Mouse (Mus musculus) testis, postnatal 14 days (tissue): ENCODE measurements around the gene 2200002D01Rik.
"Not testable (repeated sequence)": the region's sequence is repeated elsewhere in the genome, so short reads cannot be mapped to it uniquely, and the experiment has no call there.

Experiments
- DNase-seq: peaks from one replicate; pipeline ENCODE4 v3.0.0; 2021; ENCODE audit warnings: low spot score

Gene 2200002D01Rik

DNA sequence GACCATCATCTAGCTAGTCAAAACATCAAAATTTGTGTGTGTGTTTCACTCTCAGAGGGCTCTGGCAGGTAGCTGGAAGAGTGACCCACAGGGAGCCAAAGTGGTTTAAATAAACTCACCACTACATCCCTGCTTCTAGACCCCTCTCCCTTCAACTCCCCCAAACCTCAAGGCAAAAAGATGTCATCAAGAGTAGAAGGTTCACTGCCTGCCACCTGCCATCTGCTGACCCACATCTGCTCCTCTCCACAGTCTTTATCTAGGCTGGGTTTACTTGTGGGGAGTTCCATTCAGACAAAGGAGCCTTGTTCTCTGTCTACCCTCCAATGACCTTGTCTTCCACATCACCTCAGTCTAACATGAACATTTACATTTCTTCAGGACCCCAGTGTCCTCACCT lies 31.0 kb upstream of the 2200002D01Rik start:
- no peak for DNase-seq

DNA sequence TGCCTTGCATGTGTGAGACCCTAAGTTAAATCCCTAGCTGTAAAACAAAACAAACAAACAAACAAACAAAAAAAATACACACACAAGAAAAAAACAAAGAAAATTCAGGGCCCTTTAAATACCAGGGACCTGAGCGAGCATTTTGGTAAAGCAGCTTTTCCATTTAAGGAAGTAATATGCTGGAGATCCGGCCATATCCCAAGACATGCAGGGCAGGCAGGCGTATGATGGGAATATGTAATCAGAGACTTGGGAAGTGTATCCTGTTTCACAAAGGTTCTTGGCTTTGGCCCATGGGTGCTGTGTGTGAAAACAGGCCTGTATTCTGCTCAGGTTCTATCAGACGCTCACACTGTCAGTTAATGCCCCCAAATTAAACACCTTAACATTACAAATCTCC lies 29.2 kb upstream of the 2200002D01Rik start:
- no peak for DNase-seq

DNA sequence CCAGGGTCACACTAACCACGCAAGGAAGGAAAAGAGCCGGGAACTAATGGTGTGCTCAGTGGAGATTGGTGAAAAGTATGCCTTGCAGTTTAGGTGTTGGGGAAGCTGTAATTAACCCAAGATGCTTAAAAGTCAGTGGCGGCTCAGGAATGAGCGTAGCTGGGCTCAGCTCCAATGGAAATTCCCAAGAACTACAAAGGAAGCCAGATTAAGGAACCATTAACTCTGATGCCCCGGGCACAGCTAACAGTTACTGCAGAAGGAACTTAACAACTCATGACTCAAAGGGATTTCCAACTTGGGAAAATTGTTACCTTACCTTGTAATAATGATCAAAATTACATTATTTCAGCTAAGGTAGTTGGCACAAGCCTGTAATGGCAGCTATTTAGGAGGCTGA lies 28.4 kb upstream of the 2200002D01Rik start:
- no peak for DNase-seq

DNA sequence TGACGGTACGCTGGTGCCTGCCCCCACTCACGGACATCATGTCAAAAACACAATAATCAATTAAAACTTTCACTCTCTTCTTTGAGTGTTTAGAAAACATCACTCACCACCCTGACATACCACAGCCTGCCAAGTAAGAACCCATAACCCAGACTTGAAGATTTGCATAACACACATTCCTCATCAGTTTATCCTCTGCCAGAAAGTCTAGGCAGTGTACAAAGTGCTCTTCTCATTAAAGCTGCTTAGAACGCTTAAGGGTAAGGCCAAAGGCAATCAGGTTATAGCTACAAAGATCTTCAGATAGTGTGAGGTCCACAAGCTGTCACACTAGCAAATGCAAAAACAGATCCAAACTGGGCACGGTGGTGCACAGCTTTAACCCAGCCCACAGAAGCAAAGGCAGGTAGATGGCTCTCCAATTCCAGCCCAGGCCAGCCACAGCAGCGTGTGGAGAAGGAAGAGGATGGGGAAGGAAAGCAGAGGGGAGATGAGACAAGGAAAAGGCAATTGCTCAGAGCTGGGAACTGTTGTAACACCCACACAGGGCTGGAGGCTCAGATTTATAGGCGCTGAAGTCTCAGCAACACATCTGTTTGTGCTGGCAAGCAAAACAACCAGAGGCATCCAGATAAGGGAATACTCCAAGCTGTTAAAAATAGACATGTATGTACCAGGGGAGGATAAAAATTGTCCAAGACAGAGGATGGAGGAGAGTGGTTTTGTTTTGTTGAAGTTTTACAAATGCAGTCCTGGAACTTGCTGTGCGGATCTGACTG lies 23.6 kb upstream of the 2200002D01Rik start:
- no peak for DNase-seq

DNA sequence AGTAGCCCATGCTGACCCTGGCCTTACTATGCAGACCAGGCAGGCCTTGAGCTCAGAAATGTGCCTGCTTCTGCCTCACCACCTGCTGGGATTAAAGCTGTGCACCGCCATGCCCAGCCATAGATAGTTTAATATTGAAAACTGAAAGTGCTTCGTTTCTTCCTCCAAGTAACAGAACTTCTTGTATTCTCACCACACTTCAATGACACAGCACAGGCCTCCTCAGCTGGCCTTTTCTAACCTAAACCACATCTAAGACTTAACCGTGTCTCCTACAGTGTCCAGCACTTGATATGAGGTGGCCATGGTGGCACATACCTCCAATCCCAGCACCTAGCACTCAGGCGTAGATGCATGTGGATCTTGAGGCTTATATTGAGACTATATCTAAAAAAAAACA lies 22.2 kb upstream of the 2200002D01Rik start:
- DNase-seq, result no peak

DNA sequence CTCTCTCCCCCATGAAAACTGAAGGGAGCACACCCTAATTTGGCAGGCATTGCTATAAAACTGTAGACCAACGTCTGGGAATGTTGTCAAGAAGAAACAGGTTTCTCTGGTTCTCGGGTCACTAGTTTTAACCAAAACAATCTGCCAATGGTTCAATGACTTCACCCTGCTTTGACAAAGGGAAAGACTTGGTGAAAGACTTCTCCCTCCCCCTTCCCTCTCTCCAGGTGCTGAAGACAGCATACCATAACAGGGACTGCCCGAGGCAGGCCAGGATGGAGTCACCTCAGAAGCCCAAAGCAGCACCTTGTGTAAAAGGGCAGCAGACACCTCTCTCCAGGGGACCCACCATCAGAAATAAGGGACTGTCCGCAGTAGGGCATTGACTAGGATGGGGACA lies 18.7 kb upstream of the 2200002D01Rik start:
- DNase-seq, result no peak

DNA sequence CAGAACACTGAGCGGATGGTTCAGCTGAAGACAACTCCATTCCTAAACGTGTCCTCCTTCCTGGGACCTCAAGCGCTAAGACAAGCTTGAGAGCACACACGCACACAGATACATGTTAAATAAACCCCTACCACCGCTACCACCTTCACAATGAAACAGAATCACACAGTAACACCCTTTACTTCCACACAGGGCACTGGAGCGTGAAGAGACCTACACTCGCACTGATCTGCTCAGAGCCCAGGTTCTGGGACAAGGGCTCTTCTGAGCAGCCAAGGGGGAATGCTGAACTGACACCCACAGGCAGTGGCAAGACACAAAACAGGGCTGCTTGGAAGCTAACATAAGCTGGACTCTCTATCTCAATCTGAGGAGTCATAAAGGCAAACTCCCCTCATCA lies 17.4 kb upstream of the 2200002D01Rik start:
- DNase-seq, result no peak

DNA sequence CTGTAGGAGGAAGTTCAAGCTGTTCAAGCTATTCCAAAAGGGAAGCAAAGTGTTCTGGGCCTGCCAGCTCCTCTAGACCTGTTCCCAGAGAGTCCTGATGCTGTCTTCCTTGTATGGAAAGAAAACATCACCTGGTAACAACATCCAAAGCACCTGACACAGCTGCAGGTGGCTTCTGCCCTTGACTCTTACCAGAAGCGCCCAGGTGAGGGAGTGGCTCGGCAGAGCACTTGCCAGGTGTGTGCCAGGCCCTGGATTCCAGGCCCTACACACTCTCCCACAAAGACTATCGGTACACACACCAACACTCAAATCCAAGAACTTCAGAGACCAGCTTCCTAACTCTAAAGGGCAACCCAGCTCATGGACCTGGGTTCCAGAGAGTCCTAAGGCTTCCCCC lies 15.6 kb upstream of the 2200002D01Rik start:
- DNase-seq, result no peak

DNA sequence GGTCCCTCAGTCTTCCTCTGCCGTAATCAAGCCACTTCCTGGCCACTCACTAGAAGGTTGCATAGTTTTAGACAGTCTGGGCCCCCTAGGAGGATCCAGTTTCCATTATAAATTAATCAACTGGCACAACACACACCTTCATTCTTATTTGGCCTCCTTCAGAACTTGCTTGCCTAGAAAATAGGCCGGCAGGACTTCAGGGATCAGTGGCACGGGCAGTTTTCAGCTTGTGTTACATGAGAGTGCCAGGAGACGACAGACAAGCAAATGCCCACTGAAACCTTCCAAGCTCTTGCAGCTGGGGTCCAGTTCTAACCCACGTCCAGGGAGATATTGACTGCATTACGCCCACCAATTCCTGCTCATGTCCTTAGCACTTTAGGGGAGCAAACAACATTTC lies 13.9 kb upstream of the 2200002D01Rik start:
- no peak for DNase-seq

DNA sequence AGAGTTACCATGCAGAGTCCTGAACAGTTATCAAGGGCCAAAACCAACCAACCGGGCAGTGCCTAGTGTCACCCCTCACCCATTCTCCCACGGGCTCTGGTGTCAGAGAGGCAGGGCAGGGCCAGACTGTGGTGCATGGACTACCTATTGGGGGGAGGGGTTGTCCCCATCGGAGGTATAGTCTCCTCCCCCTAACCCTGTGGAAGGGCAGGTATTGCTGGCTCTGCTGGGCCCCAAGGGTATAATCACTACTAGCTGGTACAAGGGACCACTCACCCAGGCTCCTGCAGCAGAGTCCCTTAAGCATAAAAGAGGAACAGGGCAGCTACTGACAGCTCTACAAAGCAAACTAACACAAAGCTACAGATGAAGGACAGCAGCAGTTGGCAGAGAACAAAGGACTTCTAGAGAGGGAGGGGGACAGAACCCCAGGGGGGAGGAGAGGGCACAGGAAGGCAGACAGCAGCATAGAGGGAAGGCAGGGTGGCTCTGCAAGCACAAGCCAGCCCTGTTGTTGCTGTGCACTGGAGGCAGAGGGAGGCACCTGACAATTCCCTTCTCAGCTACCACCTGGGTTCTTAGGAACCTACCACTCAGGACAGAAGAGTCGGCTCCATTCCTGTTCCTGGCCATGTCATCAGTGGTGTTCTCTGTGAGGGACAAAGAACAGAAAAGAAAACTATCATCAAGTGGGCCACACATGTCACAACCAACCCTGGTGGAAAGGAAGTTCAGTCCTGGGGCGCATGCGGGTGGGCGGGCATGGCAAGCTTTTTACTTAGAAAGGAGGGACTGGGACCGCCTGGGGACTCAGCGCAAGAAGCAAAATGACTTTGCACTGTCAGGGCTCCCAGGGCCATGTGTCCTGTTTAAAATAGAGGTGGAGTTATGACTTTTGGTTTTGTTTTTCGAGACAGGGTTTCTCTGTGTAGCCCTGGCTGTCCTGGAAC lies 11.8 kb upstream of the 2200002D01Rik start:
- no peak for DNase-seq

DNA sequence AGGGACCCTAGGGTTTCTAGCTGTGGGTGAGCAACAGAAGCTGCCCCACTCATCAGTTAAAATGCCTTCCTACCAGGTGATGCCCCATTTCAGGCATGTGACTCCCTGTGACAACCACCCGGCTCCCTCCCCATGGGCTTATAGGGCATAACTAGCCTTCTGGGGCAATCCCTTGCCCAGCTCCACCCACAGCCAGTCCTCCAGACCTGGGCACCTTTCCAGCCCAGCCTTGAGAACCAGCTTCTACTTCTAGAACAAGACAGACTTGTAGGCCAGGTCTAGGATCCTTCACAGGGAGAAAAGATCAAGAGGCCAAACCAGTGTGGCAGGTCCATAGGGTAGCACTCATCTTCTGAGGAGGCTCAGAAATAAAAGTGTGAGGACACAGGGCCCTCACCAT lies 9.1 kb upstream of the 2200002D01Rik start:
- DNase-seq, result no peak

DNA sequence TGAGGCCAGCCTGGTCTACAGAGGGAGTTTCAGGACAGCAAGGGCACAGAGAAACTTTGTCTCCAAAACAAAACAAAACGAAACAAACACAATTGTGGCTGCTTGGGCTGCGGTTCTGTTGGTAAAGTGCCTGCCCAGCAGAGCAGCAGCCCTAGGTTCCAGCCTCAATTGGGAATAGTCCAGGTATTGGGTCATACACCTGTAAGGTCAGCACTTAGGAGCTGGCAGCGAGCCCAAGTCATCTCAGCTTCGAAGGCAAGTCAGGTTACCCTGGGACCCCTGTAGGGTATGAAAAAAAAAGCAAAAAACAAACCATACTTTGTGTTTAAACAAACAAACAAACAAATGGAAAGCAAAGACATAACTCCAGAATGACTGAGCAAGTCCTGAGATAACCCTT lies 7.6 kb upstream of the 2200002D01Rik start:
- DNase-seq, result no peak

DNA sequence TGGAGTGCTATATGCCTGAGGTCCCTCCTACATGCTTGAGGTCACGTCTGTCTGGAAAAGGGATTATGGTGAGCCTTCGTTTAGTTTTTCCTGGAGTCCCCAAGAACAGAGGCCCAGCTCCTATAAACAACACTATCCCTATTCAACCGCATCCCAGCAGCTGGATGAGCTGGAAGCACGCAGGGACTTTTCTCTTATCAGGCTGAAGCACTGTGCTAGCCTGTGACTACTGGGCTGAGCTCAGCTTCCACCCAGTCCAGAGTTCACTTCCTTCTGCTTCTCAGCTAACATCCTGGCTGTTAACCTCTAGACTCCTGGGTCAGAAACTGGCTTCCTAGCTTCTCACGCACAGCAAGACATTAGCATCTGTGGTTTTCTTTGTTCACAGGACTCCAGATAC lies 5.6 kb upstream of the 2200002D01Rik start:
- no peak for DNase-seq

DNA sequence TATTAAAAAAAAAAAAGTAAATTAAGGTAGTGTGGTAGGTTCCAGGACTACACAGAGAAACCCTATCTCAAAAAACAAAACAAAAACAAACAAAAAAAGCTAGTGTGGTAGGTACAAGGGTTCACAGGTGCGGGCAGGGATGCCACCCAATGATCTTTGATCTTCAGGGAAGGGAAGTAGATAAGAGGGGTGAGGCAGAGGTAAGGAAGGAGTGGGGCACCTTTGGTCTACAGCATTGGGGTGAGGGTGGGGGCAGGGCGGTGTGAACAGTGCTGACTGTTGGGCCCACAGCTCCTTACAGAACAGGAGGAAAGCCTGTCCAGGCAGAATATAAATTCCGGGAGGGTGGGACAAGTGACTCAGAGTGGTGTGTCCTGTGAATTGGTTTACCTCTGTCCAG lies 2.9 kb upstream of the 2200002D01Rik start:
- no peak for DNase-seq

DNA sequence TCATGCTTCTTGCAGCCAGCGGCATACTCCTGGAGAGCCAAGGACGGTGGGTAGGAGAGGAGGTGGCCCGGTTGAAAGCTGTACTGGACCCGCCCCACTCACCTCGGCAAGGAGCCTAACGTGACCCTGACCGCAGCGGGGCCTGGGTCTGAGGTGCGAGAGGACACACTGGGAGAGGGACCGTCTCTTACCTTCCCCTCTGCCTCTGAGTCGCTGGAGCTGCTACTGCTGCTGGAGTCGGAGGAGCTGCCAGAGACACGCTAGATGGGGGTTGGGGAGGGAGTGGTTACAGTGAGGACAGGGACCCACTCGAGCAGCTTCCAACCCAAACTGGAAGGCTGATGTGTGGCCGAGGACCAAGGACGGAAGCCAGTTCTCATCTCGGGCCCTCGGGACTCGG lies 560 bp downstream of the 2200002D01Rik start:
- peak; percentile 39 for DNase-seq

DNA sequence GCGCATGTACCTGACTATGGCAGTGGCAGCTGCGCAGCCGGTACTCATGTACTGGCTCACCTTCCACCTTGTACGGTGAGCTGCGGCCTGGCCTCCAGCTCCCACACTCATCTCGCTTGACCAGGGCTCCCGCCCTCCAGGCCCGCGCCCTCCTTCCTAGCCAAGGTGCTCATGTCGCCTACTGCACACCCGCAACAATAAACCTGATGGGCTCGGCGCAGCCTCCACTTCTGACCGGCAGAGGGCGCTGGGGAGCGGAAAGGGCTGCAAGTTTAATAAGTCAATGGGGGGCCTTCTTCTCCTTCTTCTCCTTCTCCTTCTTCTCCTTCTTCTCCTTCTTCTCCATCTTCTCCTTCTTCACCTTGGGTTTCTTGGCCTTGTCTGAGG lies 959 bp downstream of the 2200002D01Rik start:
- DNase-seq, result peak; percentile 81

DNA sequence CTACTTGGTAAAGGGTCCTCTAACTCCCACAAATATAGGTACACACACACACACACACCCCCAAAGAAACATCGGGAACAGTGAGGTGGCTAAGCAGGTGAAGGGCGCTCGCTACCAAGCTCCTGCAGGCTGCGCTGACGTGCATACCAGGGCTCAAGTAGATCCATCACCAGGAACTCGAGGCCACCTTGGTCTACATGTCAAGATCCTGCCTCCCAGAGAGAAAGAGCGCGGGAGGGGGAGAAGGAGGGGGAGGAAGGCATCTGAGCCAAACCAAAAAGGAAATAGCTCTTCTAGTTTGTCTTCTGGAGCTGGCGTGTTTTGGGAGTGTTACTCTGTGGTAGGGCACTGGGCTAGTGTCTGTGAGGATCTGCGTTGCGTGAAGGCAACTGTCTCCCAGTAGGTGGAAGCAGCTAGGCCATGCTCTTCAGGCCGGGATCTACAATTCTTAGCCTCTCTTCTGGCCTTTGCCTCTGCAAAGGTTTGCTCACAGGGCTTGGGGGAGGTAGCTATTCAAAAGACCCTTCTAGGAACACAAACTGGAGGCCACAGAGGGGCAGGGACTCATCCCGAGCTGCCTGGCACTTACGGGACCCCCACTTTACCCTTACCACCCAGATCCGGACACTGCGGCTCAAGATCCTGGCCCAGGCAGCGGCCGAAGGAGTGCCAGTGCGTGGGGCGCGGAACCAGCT lies 1.5 kb downstream of the 2200002D01Rik start:
- no peak for DNase-seq

DNA sequence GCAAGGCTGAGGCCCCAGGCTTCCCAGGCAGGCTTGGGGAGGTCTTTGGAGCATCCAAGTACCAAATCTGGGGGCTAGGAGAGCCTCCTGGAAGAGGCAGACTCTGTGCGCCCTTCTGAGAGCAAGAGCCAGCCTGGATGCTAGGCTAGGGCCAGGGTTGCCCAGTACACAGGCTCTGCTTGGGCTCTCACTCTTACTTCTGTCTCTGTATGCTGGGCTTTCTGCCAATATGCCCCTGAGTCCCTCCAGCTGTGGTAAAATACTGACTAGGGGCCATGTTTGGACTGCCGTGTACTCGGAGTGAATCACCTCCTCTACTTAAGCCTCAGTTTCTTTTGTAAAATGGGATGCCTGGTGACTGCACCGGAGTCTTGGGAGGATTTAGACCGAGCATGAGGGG lies 2.3 kb downstream of the 2200002D01Rik start:
- no peak for DNase-seq

DNA sequence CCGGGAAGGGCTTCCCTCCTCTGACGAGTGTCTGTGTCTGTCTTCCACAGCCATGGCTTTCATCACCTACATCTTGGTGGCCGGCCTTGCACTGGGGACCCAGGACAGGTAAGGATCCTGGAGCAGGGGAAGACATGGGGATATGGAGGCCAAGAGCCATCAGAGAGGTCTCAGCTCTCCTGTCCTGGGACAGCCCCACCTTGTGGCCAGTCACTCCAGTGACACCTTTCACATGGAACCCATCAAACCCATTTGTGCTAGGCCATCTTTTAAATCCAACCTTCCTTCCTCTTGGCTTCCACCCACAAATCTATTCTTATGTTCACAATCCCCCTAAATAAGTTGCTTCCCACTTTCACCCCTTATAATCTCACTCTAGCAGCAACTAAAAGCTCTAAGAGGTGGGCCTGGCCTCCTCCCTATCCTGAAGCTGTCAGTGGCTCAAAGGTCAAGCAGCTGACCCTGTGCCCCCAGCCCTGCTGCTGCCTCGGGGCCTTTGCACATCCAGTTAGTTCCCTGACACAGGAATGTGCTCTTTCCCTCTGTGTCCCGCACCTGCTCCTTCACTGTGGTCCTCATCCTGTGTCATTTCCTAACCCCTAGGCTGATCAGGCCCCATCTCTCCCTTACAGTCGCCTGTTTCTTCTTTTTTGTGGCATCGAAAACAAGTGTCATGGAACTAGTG lies 3.4 kb downstream of the 2200002D01Rik start:
- DNase-seq, result no peak

DNA sequence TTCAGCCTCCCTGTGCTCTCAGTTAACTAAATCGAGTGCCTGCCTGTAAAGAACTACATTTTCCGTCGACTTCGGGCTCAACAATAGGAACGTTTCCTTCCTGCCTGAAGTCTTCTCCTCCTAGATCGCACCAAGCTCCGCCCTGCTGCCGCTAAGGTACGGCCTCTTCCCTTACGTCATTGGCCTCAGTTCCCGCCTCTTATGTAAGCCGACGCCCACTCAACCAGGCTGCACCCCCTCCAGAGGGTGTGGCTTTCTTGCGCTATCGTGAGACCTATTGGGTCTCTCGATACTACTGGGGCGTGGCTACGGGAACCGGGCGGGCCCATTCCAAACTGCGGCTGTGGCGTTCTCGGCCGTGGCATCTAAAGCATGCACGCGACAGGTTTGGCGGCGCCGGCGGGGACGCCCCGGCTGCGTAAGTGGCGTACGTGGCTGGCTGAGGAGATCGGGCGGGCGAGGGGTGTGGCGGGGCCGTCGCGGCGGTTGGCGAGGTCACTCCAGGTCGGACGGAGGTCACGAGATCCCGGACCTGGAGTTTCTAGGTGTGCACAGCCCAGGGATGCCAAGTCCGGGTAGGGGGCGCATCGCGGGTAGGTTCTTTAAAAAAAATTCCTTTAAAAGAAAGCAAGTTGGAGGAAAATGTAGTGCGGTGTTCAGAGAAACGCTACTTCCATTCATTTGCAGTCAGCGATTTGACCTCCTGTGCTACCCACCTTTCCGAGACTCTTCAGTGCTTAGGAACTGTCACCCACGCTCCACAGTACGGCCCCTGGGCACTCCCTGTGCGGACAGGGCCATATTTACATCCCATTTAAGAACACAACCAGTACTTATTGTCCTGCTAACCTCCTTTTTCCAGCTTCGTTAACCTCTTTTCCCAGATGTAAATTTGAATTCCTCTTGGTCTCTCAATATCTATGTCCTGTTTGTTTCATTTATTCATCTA lies 10.0 kb downstream of the 2200002D01Rik start, which contains the start of gene Yif1b:
Gene Yif1b, plus strand, starts transcription at position 311 of the 949 bp plus-strand sequence.
- peak; percentile 98 for DNase-seq

DNA sequence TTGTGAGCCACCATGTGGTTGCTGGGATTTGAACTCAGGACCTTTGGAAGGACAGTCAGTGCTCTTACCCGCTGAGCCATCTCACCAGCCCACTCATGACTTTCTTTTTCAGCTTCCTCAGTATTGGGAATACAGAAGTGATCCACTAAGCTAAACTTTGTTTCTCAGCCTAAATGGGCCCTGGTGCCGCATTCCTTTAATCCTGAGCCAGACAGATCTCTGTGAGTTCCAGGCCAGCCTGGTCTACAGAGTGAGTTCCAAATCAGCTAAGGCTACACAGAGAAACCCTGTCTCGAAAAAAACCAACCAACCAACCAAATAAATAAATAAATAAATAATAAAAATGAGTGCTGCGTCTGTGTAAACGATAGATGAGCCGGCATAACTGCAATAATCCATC lies 10.7 kb downstream of the 2200002D01Rik start:
- DNase-seq, result not testable (repeated sequence)
